Mouse (Mus musculus) midbrain, embryonic 14.5 days (tissue): ENCODE measurements around the gene Pde4d. TPM values are rescaled to one million over a fixed set of nuclear protein-coding genes. Genes with fewer than 3 reads are reported as not detected.

Experiments used
- ATAC-seq: fragments of 200-750 bp; cut with Nextera tagmentation; 2 replicates; pipeline ENCODE4 v1.8.0; 2017; ENCODE audit warnings: moderate number of reproducible peaks, moderate library complexity; ENCODE audit not compliant: low FRiP score, low TSS enrichment
- DNase-seq: peaks from one replicate; pipeline ENCODE4 v3.0.0-alpha.2; 2015
- H3K27ac ChIP-seq: fragments of 300-500 bp; sonication (generic); replicated peaks from 2 replicates; pipeline ENCODE4 v1.5.1; 2014; ENCODE audit warnings: mild to moderate bottlenecking, low read depth, low read length, moderate library complexity
- H3K27me3 ChIP-seq: fragments of 300-500 bp; sonication (generic); 2 replicates; pipeline ENCODE4 v1.6.1; 2014; ENCODE audit warnings: low read length, control low read depth, mixed read lengths; ENCODE audit not compliant: control insufficient read depth, insufficient read depth
- H3K36me3 ChIP-seq: fragments of 300-500 bp; sonication (generic); 2 replicates; pipeline ENCODE4 v1.6.1; 2014; ENCODE audit warnings: low read length, control low read depth; ENCODE audit not compliant: control insufficient read depth, insufficient read depth
- H3K4me1 ChIP-seq: fragments of 300-500 bp; sonication (generic); 2 replicates; pipeline ENCODE4 v1.6.1; 2014; ENCODE audit warnings: mild to moderate bottlenecking, antibody characterized with exemption, low read length, control low read depth; ENCODE audit not compliant: control insufficient read depth, insufficient read depth
- H3K4me2 ChIP-seq: fragments of 300-500 bp; sonication (generic); 2 replicates; pipeline ENCODE4 v1.6.1; 2014; ENCODE audit warnings: mild to moderate bottlenecking, low read length, moderate library complexity
- H3K4me3 ChIP-seq: fragments of 300-500 bp; sonication (generic); replicated peaks from 2 replicates; pipeline ENCODE4 v1.5.1; 2014; ENCODE audit warnings: low read depth, low read length
- H3K9ac ChIP-seq: fragments of 300-500 bp; sonication (generic); replicated peaks from 2 replicates; pipeline ENCODE4 v1.6.1; 2014; ENCODE audit warnings: mild to moderate bottlenecking, low read length, moderate library complexity
- H3K9me3 ChIP-seq: fragments of 300-500 bp; sonication (generic); 2 replicates; pipeline ENCODE4 v1.6.1; 2016; ENCODE audit warnings: low read length, control low read depth, mixed read lengths; ENCODE audit not compliant: control insufficient read depth
- WGBS: fragments of 180-500 bp; shearing (Covaris S2); extraction: QIAGEN DNeasy Blood & Tissue Kit; methylation state at CpG from one replicate; pipeline ENCODE4 v1.1.7; 2014; 5-methylcytosine and 5-hydroxymethylcytosine counted together
- polyA plus RNA-seq: library from polyadenylated mRNA; unstranded; fragments of >200 nt; fragmentation: Nextera tagmentation; extraction: Ambion mirVana; gene quantifications from 2 replicates; pipeline ENCODE4 v1.2.1, GENCODE M21; 2014

Pde4d gene
- polyA plus RNA-seq, 1 experiment from 2014 or later: 27.1 TPM

- Histone ChIP-seq H3K4me2 (no peak overlapping the region), H3K36me3 (no peaks in the 10 kb centered on the region), H3K9ac (no peak overlapping the region), H3K4me3 (no peak overlapping the region), H3K27me3 (no peaks in the 10 kb centered on the region), H3K27ac (no peak overlapping the region), H3K9me3 (no peaks in the 10 kb centered on the region), H3K4me1 (peaks cover 12% of the 10 kb centered on the region)
- ATAC-seq: no peak
- 82% methylated on average over 7 of the region's 7 CpGs for WGBS
- no peak for DNase-seq
Observed at GRCm38 (mm10) chr13:109354017-109354416, 904.3 kb downstream of the Pde4d start.

- Histone ChIP-seq H3K9me3 (no peaks in the 10 kb centered on the region), H3K27me3 (no peaks in the 10 kb centered on the region), H3K4me2 (no peak overlapping the region), H3K4me1 (no peaks in the 10 kb centered on the region), H3K36me3 (no peaks in the 10 kb centered on the region), H3K4me3 (no peak overlapping the region), H3K27ac (no peak overlapping the region), H3K9ac (no peak overlapping the region)
- no peak for ATAC-seq
- DNase-seq: no peak
- 92% methylated on average over 7 of the region's 7 CpGs for WGBS
Observed at GRCm38 (mm10) chr13:109356252-109356651, 906.5 kb downstream of the Pde4d start.

GRCm38 (mm10) chr13:109359994-109360393 is 910.2 kb downstream of the Pde4d start:
- H3K4me1 ChIP-seq: no peaks in the 10 kb centered on the region
- H3K27ac ChIP-seq: no peak overlapping the region
- DNase-seq (no peak), ATAC-seq (no peak)
- no peak overlapping the region for H3K4me2 ChIP-seq
- H3K9me3 ChIP-seq: no peaks in the 10 kb centered on the region
- WGBS: 90% methylated on average over 2 of the region's 2 CpGs
- H3K4me3 ChIP-seq: no peak overlapping the region
- H3K27me3 ChIP-seq: no peaks in the 10 kb centered on the region
- no peaks in the 10 kb centered on the region for H3K36me3 ChIP-seq
- H3K9ac ChIP-seq: no peak overlapping the region

DNA sequence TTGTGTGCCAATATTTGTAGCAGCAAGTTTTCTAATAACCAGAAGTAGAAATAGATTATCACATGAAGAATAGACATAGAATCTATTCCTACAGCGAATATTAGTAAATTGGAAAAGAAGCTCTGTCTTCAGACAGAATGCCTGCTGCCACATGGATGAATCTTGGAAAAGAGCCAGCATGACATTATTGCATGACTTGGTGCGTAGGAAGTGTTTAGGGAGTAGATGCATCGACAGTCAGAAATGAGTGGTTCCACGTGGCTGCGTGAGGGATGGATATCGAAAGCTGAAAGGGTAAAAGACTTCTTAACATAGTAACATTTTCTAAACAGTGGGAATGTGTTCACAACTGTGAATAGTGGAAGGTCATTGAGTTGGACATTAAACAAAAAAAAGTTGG is 912.6 kb downstream of the Pde4d start:
- Histone ChIP-seq H3K4me2 (no peak overlapping the region), H3K4me1 (no peaks in the 10 kb centered on the region), H3K27ac (no peak overlapping the region), H3K9me3 (no peaks in the 10 kb centered on the region), H3K27me3 (no peaks in the 10 kb centered on the region), H3K9ac (no peak overlapping the region), H3K36me3 (no peaks in the 10 kb centered on the region), H3K4me3 (no peak overlapping the region)
- ATAC-seq (no peak), DNase-seq (peak; percentile 26)
- 83% methylated on average over 6 of the region's 6 CpGs for WGBS

DNA sequence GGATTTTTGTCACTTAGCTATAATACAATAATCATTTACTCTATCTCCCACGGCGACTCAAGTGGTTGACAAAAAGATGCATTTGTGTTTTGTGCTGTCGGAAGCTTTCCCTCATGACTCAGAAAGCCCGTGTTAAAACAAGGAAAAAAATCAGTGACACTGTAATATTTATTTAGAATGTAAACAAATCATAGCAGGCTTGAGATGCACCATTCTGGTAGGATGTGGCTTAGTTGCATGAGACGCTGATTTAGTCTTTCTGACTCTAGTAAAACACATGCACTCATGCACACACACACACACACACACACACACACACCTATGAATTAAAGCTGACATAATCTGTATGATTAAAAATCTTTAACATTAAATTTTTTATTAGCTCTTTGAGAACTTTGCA is 924.7 kb downstream of the Pde4d start:
- H3K4me2 ChIP-seq: no peak overlapping the region
- no peaks in the 10 kb centered on the region for H3K36me3 ChIP-seq
- H3K9ac ChIP-seq: no peak overlapping the region
- 91% methylated on average over 5 of the region's 5 CpGs for WGBS
- ATAC-seq (no peak), DNase-seq (no peak)
- no peaks in the 10 kb centered on the region for H3K4me1 ChIP-seq
- no peaks in the 10 kb centered on the region for H3K9me3 ChIP-seq
- no peak overlapping the region for H3K27ac ChIP-seq
- no peak overlapping the region for H3K4me3 ChIP-seq
- no peaks in the 10 kb centered on the region for H3K27me3 ChIP-seq

- H3K36me3 ChIP-seq: no peaks in the 10 kb centered on the region
- no peak overlapping the region for H3K4me2 ChIP-seq
- H3K9ac ChIP-seq: no peak overlapping the region
- no peaks in the 10 kb centered on the region for H3K9me3 ChIP-seq
- ATAC-seq (no peak), DNase-seq (no peak)
- no peak overlapping the region for H3K27ac ChIP-seq
- H3K27me3 ChIP-seq: no peaks in the 10 kb centered on the region
- no peak overlapping the region for H3K4me3 ChIP-seq
- 68% methylated on average over 1 of the region's 1 CpGs for WGBS
- H3K4me1 ChIP-seq: no peaks in the 10 kb centered on the region
Observed at GRCm38 (mm10) chr13:109376681-109377080, 926.9 kb downstream of the Pde4d start.

DNA sequence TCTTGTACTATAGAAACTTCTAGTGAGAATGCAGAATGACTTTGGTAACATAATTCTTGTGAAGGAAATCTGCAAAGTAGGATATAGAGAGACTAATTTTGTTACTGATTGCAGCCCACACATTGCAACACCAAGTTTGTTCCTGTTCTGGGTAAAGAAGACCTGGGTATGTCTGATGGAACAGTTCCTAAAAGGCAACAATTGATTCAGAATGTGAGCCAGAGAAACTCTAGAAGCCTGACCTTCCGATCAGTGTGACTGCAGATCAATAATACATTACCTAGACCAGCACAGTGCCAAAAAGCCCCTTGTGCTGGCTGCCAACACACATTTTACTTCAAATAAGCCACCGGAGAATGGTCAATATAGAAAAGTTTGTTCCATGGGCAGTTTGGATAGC is 930.4 kb downstream of the Pde4d start:
- 93% methylated on average over 2 of the region's 2 CpGs for WGBS
- no peak for ATAC-seq

DNA sequence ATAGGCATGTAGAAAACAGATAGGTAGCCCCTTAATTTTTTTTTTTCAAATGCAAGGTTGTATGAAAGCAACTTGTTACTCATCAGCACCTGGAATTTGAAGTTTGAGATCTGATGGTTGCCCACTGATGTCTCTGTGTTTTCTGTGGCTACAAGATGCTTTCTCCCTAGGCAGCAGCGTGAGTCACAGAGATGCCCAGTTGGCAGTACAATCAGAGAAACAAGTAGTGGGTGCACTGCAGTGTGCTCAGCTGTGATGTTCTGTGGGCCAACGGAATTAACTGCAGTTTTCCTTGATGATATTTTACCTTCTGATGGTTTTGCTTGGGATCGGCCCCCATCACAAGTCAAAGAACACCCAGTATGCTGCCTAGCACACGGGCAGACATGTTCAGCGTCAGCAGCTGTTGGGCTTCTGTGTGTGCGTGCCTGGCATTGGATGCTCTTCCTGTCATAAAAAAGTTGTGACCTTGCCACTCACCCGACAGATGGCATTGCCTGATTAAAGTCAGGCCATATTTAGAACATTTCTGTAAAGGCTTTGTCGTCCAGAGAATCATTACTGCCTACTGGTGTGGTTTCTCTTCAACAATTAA is 939.0 kb downstream of the Pde4d start:
- WGBS: 83% methylated on average over 8 of the region's 8 CpGs
- no peak overlapping the region for H3K27ac ChIP-seq
- H3K4me3 ChIP-seq: no peak overlapping the region
- no peak overlapping the region for H3K4me2 ChIP-seq
- no peaks in the 10 kb centered on the region for H3K4me1 ChIP-seq
- H3K27me3 ChIP-seq: no peaks in the 10 kb centered on the region
- no peak overlapping the region for H3K9ac ChIP-seq
- no peaks in the 10 kb centered on the region for H3K9me3 ChIP-seq
- DNase-seq: no peak
- ATAC-seq: no peak
- no peaks in the 10 kb centered on the region for H3K36me3 ChIP-seq

More for the DNA sequence above, 930.4 kb downstream of the Pde4d start:
- H3K4me2 ChIP-seq: no peak overlapping the region
- no peaks in the 10 kb centered on the region for H3K36me3 ChIP-seq
- H3K9me3 ChIP-seq: no peaks in the 10 kb centered on the region
- H3K9ac ChIP-seq: no peak overlapping the region
- no peaks in the 10 kb centered on the region for H3K27me3 ChIP-seq
- DNase-seq: no peak
- no peaks in the 10 kb centered on the region for H3K4me1 ChIP-seq
- H3K27ac ChIP-seq: no peak overlapping the region
- H3K4me3 ChIP-seq: no peak overlapping the region

GRCm38 (mm10) chr13:109402396-109402795 is 952.6 kb downstream of the Pde4d start:
- no peak for DNase-seq
- no peaks in the 10 kb centered on the region for H3K4me1 ChIP-seq
- no peak overlapping the region for H3K27ac ChIP-seq
- ATAC-seq: no peak
- H3K36me3 ChIP-seq: no peaks in the 10 kb centered on the region
- no peak overlapping the region for H3K9ac ChIP-seq
- WGBS: 82% methylated on average over 4 of the region's 4 CpGs
- no peaks in the 10 kb centered on the region for H3K27me3 ChIP-seq
- H3K9me3 ChIP-seq: no peaks in the 10 kb centered on the region
- H3K4me3 ChIP-seq: no peak overlapping the region
- H3K4me2 ChIP-seq: no peak overlapping the region
